Mouse (Mus musculus): Measurements from ENCODE around the gene Kbtbd4. TPM values are rescaled to one million over a fixed set of nuclear protein-coding genes. Genes with fewer than 3 reads are reported as not detected.

The Kbtbd4 gene
- polyA plus RNA-seq, 1 experiment from 2014 or later = 9.8 TPM

DNA sequence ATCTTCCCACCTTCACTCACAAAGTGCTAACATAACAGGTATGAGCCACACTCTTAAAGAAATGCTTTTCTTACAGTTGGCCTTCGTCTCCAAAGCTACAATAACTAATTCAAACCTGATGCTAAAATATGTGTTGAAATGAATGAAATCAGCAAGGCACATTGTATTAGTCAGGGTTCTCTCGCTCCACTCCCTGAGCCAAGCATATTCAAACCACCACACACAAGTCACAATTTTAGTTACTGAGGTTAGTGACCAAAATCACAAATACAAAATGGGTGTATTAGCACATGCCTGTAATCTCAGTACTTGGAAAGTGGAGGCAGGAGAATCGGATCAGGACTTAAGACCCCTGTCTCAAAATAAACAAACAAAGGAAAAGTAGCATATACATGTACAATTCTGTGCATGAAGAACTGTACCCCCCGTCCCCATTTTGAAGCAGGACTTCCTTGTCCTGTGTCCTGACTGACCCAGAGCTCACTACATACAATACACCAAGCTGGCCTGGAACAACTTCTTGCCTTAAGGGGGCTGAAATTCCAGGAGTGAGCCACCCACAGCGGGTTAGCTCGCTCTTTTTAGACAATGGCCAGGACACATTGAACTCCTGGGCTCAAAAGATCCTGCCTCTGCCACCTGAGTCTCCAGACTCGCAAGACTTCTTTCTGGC is 12.2 kb downstream of the Kbtbd4 start:
- Histone ChIP-seq H3K4me1 (ENCODE audit: insufficient read depth) (peaks cover 13% of the 10 kb centered on the region), H3K27me3 (ENCODE audit: insufficient read depth, low read length) (no peaks in the 10 kb centered on the region), H3K36me3 (replicated peaks; ENCODE audit: insufficient read depth, low read length) (peaks cover 12% of the 10 kb centered on the region), H3K4me2 (ENCODE audit: low read depth, low read length) (peak overlapping the region; percentile 98), H3K9ac (replicated peaks) (peak overlapping the region; percentile 98), H3K9me3 (ENCODE audit: low read length) (no peaks in the 10 kb centered on the region), H3K27ac (ENCODE audit: low read depth) (peak overlapping the region; percentile 99), H3K4me3 (ENCODE audit: low read depth, low read length) (peak overlapping the region; percentile 67)
- DNase-seq = no peak
- TF ChIP-seq EP300 (IDR thresholded peaks at IDR 0.05; ENCODE audit: low read depth) (no peak), CTCF (IDR thresholded peaks at IDR 0.05; ENCODE audit: low read depth) (no peak)
- ATAC-seq = no peak
- 20% methylated on average over 7 of the region's 7 CpGs for WGBS (ENCODE audit: insufficient replicate concordance)

DNA sequence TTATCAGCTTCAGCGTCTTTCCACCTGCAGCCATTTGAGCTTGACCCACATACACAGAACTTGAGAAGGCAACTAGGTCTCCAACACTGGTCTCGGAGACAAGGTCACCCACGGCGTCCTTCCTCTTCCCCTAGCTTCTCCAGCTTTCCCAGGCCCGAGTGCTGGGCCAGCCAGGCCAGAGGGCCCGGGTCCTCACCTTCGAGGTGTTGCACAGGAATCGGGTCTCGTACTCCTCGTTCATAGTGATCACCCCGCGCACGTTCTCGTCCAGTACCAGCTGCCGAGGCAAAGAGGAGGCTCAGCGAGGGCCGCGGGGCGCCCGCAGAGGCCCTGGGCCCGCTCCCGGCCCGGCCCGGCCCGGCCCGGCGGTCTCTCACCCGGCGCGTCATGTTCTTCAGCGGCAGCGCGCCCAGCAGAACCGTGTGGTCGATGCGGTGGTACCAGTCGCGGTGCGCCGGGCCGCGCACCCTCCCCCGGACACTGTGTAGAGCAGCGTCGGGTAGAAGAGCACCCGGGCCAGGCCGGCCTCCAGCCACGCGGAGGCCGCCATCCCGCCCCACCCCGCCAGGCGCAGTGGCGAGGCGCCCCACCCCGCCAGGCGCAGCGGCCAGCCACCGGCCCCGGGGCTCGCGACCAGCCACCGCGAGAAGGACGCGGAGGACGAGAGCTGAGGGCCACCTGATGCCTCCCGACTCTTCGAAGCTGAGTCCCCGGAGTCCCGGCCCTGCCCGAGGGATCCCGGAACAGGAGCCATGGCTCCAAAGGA is 12.9 kb downstream of the Kbtbd4 start:
- under 1% methylated on average over 57 of the region's 73 CpGs for WGBS (ENCODE audit: insufficient replicate concordance)
- Histone ChIP-seq H3K4me3 (ENCODE audit: low read depth, low read length) (peak overlapping the region; percentile 67), H3K9ac (replicated peaks) (peak overlapping the region; percentile 98), H3K36me3 (replicated peaks; ENCODE audit: insufficient read depth, low read length) (peaks cover 7% of the 10 kb centered on the region), H3K9me3 (ENCODE audit: low read length) (no peaks in the 10 kb centered on the region), H3K27me3 (ENCODE audit: insufficient read depth, low read length) (no peaks in the 10 kb centered on the region), H3K27ac (ENCODE audit: low read depth) (peak overlapping the region; percentile 99), H3K4me2 (ENCODE audit: low read depth, low read length) (peak overlapping the region; percentile 98), H3K4me1 (ENCODE audit: insufficient read depth) (peaks cover 13% of the 10 kb centered on the region)
- ATAC-seq (peak; percentile 83), DNase-seq (peak; percentile 79)
- TF ChIP-seq CTCF (IDR thresholded peaks at IDR 0.05; ENCODE audit: low read depth) (no peak), EP300 (IDR thresholded peaks at IDR 0.05; ENCODE audit: low read depth) (no peak)

DNA sequence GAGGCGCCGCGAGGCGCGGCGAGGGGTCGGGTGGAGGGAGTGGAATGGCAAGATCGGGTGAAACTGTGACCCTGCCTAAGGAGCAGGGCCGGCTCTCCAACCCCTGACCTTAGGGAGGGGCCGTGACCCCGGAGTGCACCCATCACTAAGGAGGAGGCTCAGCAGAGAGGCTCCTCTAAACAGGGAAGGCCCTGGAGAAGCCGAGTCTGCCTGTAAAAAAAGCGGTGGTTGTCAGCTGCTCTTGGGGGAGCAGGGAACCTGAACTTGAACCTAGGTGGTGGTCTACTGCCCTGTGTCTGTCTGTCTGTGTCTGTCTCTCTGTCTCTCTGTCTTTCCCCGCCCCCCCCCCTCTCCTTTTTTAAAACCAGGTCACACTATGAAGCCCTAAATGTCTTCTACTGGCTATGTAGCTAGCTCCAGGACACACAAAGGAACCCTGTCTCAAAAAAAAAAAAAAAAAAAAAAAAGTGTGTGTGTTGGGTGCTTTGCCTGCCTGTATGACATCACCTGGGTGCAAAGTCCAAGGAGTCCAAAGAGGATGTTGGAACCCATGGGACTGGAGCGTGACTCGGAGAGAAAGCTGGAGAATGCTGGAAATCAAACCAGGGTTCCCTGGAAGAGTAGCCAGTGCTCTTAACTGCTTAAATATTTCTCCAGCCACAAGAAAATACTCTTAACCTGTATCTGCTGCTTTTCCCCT is 13.6 kb downstream of the Kbtbd4 start:
- Histone ChIP-seq H3K27me3 (ENCODE audit: insufficient read depth, low read length) (no peaks in the 10 kb centered on the region), H3K4me2 (ENCODE audit: low read depth, low read length) (peak overlapping the region; percentile 98), H3K27ac (ENCODE audit: low read depth) (peak overlapping the region; percentile 99), H3K4me3 (ENCODE audit: low read depth, low read length) (peak overlapping the region; percentile 67), H3K4me1 (ENCODE audit: insufficient read depth) (peaks cover 13% of the 10 kb centered on the region), H3K9ac (replicated peaks) (peak overlapping the region; percentile 98), H3K9me3 (ENCODE audit: low read length) (no peaks in the 10 kb centered on the region), H3K36me3 (replicated peaks; ENCODE audit: insufficient read depth, low read length) (peaks cover 6% of the 10 kb centered on the region; the same call in 1 of the 2 replicates)
- TF ChIP-seq CTCF (IDR thresholded peaks at IDR 0.05; ENCODE audit: low read depth) (no peak), EP300 (IDR thresholded peaks at IDR 0.05; ENCODE audit: low read depth) (peak; percentile 41; the same call in 1 of the 2 replicates)
- ATAC-seq = peak; percentile 74
- DNase-seq = peak; percentile 69
- WGBS (ENCODE audit: insufficient replicate concordance) = 10% methylated on average over 15 of the region's 16 CpGs

DNA sequence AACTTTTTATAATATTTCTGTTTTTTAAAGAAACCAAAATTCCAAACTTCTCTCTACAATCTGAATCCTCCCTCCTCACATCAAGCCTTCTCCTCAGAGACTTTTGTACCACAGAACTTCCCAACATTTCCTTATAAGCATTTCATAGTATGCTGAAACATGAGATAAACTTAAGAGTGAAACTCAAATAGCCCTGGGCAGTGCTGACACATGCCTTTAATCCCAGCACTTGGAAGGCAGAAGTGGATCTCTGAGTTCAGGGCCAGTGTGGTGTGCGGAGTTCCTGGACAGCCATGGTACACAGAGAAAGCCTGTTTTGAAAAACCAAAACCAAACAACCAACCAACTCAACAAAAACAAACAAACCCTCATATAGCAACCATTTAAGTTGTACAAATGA is 16.6 kb downstream of the Kbtbd4 start:
- Histone ChIP-seq H3K27ac (ENCODE audit: low read depth) (peak overlapping the region; percentile 3; the same call in 1 of the 2 replicates), H3K9me3 (ENCODE audit: low read length) (no peaks in the 10 kb centered on the region), H3K4me2 (ENCODE audit: low read depth, low read length) (no peak overlapping the region), H3K4me3 (ENCODE audit: low read depth, low read length) (no peak overlapping the region), H3K36me3 (replicated peaks; ENCODE audit: insufficient read depth, low read length) (no peaks in the 10 kb centered on the region), H3K27me3 (ENCODE audit: insufficient read depth, low read length) (no peaks in the 10 kb centered on the region), H3K4me1 (ENCODE audit: insufficient read depth) (peaks cover 10% of the 10 kb centered on the region), H3K9ac (replicated peaks) (no peak overlapping the region)
- no peak for TF ChIP-seq EP300 (IDR thresholded peaks at IDR 0.05; ENCODE audit: low read depth)
- no peak for TF ChIP-seq CTCF (IDR thresholded peaks at IDR 0.05; ENCODE audit: low read depth)
- whole genome bisulfite sequencing (ENCODE audit: insufficient replicate concordance) = 85% methylated on average over 1 of the region's 1 CpGs
- ATAC-seq (no peak), DNase-seq (no peak)

DNA sequence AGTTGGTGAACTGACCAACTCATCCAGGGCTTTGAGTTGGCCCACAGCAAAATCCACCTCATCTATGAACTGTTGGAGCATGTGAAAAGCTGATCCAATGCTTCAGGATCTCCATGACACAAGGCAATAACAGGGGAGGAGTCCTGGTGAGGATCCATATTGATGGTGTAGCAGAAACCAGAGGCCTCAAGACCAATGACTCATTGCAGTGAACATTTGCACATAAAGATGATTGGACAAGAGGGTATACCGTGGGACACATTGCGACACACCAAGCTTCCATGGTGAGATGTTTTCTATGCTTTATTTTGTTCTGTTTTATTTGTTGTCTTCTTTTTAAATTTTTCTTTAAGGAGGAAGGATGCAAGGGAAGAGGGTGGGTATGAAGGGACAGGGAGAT is 18.1 kb downstream of the Kbtbd4 start:
- no peak overlapping the region for H3K9ac ChIP-seq (replicated peaks)
- no peaks in the 10 kb centered on the region for H3K27me3 ChIP-seq (ENCODE audit: insufficient read depth, low read length)
- no peak overlapping the region for H3K27ac ChIP-seq (ENCODE audit: low read depth)
- ATAC-seq = no peak
- WGBS (ENCODE audit: insufficient replicate concordance) = 71% methylated on average over 2 of the region's 2 CpGs
- no peak for DNase-seq
- peaks cover 5% of the 10 kb centered on the region for H3K4me1 ChIP-seq (ENCODE audit: insufficient read depth)
- TF ChIP-seq CTCF (IDR thresholded peaks at IDR 0.05; ENCODE audit: low read depth) (no peak), EP300 (IDR thresholded peaks at IDR 0.05; ENCODE audit: low read depth) (no peak)
- H3K4me3 ChIP-seq (ENCODE audit: low read depth, low read length) = no peak overlapping the region
- H3K4me2 ChIP-seq (ENCODE audit: low read depth, low read length) = no peak overlapping the region
- H3K36me3 ChIP-seq (replicated peaks; ENCODE audit: insufficient read depth, low read length) = no peaks in the 10 kb centered on the region
- no peaks in the 10 kb centered on the region for H3K9me3 ChIP-seq (ENCODE audit: low read length)

DNA sequence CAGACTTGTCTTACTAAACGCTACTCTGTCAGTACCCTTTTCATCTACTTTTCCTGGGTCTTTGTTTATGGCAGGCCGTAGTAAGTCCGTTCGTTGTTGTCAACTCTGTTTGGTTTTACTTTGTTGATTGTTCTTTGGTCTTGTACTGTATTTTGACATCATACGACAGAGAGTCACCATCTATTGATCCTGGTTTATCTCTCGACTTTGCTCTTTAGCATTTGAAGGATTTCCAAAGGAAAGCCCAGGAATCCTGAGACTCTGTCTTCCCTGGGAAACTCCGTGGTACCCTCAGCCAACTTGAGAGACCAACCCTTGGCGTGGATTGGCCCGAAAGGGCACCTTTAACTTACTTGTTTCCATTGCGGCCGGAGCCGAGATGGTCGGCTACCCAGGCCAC is 24.0 kb downstream of the Kbtbd4 start:
- Histone ChIP-seq H3K4me1 (ENCODE audit: insufficient read depth) (peaks cover 10% of the 10 kb centered on the region; the same call in 1 of the 2 replicates), H3K9me3 (ENCODE audit: low read length) (no peaks in the 10 kb centered on the region), H3K4me3 (ENCODE audit: low read depth, low read length) (no peak overlapping the region), H3K9ac (replicated peaks) (no peak overlapping the region), H3K27ac (ENCODE audit: low read depth) (no peak overlapping the region; the same call in 1 of the 2 replicates), H3K4me2 (ENCODE audit: low read depth, low read length) (no peak overlapping the region), H3K27me3 (ENCODE audit: insufficient read depth, low read length) (no peaks in the 10 kb centered on the region), H3K36me3 (replicated peaks; ENCODE audit: insufficient read depth, low read length) (no peaks in the 10 kb centered on the region)
- no peak for ATAC-seq
- WGBS (ENCODE audit: insufficient replicate concordance) = 75% methylated on average over 13 of the region's 13 CpGs
- TF ChIP-seq CTCF (IDR thresholded peaks at IDR 0.05; ENCODE audit: low read depth) = no peak
- TF ChIP-seq EP300 (IDR thresholded peaks at IDR 0.05; ENCODE audit: low read depth) = no peak
- DNase-seq = no peak

All from liver, postnatal 0 days (tissue).